Mouse (Mus musculus) limb, embryonic 10.5 days (tissue): ENCODE data around the gene Ackr3. TPM values are rescaled to one million over a fixed set of nuclear protein-coding genes. Genes with fewer than 3 reads are reported as not detected.
A peak's percentile ranks its signal among the peaks of the same experiment; 100 is the strongest.

Experiments
- DNase-seq: peaks from one replicate; pipeline ENCODE4 v3.0.0-alpha.2; 2017; ENCODE audit warnings: low spot score
- H3K27ac ChIP-seq: fragments of 300-500 bp; sonication (generic); 2 replicates; pipeline ENCODE4 v1.5.1; 2016; ENCODE audit warnings: mild to moderate bottlenecking
- H3K27me3 ChIP-seq: fragments of 300-500 bp; sonication (generic); 2 replicates; pipeline ENCODE4 v1.6.1; 2016; ENCODE audit warnings: low read depth, mild to moderate bottlenecking; ENCODE audit not compliant: poor library complexity, severe bottlenecking
- H3K36me3 ChIP-seq: fragments of 300-500 bp; sonication (generic); 2 replicates; pipeline ENCODE4 v1.6.1; 2016; ENCODE audit warnings: mild to moderate bottlenecking, moderate library complexity
- H3K4me1 ChIP-seq: fragments of 300-500 bp; sonication (generic); 2 replicates; pipeline ENCODE4 v1.6.1; 2016
- H3K4me3 ChIP-seq: fragments of 300-500 bp; sonication (generic); 2 replicates; pipeline ENCODE4 v1.5.1; 2016; ENCODE audit warnings: mild to moderate bottlenecking, moderate library complexity
- H3K9me3 ChIP-seq: fragments of 300-500 bp; sonication (generic); replicated peaks from 2 replicates; pipeline ENCODE4 v1.6.1; 2016; ENCODE audit warnings: mild to moderate bottlenecking
- WGBS: fragments of 180-500 bp; shearing (Covaris S2); methylation state at CpG from one replicate; pipeline ENCODE4 v1.1.7; 2016; 5-methylcytosine and 5-hydroxymethylcytosine counted together
- polyA plus RNA-seq: library from polyadenylated mRNA; unstranded; fragments of >200 nt; fragmentation: Nextera tagmentation; extraction: Ambion mirVana; gene quantifications from 2 replicates; pipeline ENCODE4 v1.2.1, GENCODE M21; 2016

The Ackr3 gene
- polyA plus RNA-seq, 1 experiment from 2014 or later, result 16.5 TPM

DNA sequence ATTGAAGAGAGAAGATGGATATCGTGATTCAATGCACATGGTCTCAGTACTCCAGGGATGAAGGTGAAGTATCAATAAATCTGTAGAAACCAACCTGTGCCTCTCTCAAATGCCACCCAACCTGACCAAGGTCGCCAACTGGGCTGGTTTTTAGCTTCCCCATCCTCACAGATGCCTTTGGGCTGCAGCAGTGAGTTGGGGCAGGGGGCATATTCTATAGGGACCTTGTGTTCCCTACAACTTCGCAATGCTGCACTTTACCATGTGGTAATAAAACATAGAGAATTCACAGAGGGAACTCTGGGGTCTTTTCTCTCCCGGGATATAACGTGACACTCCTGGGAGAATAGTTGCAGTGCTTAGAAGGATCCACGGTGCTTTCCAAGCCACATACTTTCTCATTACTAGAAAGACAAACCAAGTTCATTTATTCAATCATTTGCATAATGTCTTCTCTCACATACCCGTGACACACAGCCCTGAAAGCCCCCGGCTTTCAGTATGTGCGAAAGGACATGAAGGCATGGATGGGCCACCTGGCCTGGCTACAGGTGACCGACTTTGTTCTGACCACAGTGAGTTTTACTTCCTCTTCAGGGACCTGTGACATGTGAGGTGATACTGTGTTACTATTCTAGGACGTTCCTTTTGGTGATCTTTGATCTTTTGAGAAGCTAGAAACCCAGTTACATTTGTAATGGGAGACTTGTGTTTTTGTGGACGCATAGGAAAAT lies 22.6 kb upstream of the Ackr3 start:
- Histone ChIP-seq H3K36me3 (no peaks in the 10 kb centered on the region), H3K27me3 (peaks cover 16% of the 10 kb centered on the region), H3K4me1 (peaks cover 7% of the 10 kb centered on the region; the same call in 1 of the 2 replicates), H3K9me3 (no peaks in the 10 kb centered on the region), H3K27ac (no peak overlapping the region), H3K4me3 (no peak overlapping the region)
- WGBS, result 88% methylated on average over 12 of the region's 12 CpGs
- DNase-seq, result no peak

DNA sequence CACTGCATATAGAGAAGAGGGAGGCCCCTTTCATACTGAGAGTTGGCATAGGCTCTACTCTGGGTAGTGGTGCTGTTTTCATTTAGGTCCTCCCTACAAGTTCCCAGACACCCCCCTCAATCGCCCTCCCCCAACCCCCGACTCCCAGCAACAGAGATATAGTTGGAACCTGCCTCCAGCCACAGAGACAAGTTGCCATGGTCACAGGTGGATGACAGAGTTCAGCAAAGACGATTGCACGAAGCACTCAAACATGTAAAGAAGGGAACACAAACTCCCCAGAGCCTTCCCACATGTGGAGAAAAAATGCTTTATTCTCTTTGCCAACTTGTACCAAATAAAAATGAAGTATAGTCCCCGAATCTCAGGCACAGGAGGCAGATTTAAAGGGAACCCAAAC lies 21.3 kb upstream of the Ackr3 start:
- no peak overlapping the region for H3K4me3 ChIP-seq
- DNase-seq, result no peak
- H3K4me1 ChIP-seq, result peaks cover 7% of the 10 kb centered on the region; the same call in 1 of the 2 replicates
- H3K27me3 ChIP-seq, result peaks cover 13% of the 10 kb centered on the region
- H3K9me3 ChIP-seq, result no peaks in the 10 kb centered on the region
- 87% methylated on average over 5 of the region's 5 CpGs for WGBS
- H3K27ac ChIP-seq, result no peak overlapping the region
- no peaks in the 10 kb centered on the region for H3K36me3 ChIP-seq

DNA sequence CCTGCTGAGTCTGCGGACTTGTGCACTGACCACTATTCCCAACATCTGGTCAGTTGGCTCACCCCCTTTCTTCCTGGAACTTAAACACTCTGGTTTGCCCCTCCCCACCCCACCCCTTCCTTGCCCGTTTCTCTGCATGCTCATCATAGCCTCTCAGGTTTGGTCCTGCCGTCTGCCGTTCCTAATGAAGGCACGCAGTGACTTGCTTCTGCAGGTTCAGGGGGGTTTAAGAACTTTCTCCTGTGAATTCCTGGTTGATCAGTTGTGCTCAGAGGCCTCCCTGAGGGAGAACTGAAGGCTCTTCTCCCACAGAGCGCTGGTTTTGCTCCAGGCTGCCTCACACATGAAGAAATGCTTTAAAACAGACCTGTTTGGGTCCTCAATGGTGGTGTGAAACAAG lies 20.2 kb upstream of the Ackr3 start:
- peaks cover 7% of the 10 kb centered on the region; the same call in 1 of the 2 replicates for H3K4me1 ChIP-seq
- no peaks in the 10 kb centered on the region for H3K9me3 ChIP-seq
- 48% methylated on average over 6 of the region's 6 CpGs for WGBS
- DNase-seq, result no peak
- no peak overlapping the region for H3K27ac ChIP-seq
- H3K4me3 ChIP-seq, result no peak overlapping the region
- peaks cover 11% of the 10 kb centered on the region for H3K27me3 ChIP-seq
- no peaks in the 10 kb centered on the region for H3K36me3 ChIP-seq

DNA sequence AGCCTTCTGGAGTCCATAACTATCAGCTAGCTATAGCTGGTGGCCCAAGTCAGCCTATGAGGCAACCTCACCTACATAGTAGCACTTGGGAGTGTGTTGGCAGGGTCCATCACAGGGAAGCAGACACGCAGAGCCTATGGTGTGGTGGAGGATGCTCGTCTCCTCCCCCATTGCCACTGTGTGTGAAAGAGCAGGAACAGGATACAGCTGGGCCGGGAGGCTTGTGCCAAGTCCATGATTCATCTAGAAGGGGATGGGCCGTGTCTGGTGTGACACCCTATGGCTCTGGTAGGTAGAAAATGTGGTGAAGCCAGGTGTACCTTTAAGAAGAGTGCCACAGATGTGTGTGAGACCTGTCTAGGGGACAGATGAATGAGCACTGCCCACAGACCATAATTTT lies 17.6 kb upstream of the Ackr3 start:
- no peak for DNase-seq
- Histone ChIP-seq H3K27me3 (peaks cover 7% of the 10 kb centered on the region), H3K9me3 (no peaks in the 10 kb centered on the region), H3K27ac (no peak overlapping the region), H3K36me3 (no peaks in the 10 kb centered on the region), H3K4me3 (no peak overlapping the region), H3K4me1 (peaks cover 16% of the 10 kb centered on the region; the same call in 1 of the 2 replicates)
- whole genome bisulfite sequencing, result 89% methylated on average over 4 of the region's 4 CpGs

DNA sequence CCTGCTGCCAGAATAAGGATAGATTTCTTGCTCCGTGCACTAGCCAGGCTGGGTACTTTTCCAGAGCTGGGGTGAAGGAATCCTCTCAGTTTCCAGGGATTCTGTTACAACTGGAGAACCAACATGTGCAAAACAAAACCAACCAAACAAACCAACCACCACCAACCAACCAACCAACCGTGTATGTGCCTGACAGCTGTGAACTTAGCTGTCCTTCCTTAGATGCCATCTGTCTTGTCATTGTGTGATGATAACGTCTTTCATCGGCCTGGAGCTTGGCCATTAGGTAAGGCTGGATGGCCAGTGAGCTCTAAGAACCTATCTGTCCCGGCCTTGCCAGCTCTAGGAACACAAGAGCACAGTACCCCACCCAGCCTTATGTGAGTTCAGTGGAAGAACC lies 16.9 kb upstream of the Ackr3 start:
- DNase-seq, result no peak
- Histone ChIP-seq H3K9me3 (no peaks in the 10 kb centered on the region), H3K4me1 (peaks cover 16% of the 10 kb centered on the region; the same call in 1 of the 2 replicates), H3K36me3 (no peaks in the 10 kb centered on the region), H3K27ac (no peak overlapping the region), H3K4me3 (no peak overlapping the region), H3K27me3 (peaks cover 6% of the 10 kb centered on the region)
- 94% methylated on average over 5 of the region's 5 CpGs for WGBS

DNA sequence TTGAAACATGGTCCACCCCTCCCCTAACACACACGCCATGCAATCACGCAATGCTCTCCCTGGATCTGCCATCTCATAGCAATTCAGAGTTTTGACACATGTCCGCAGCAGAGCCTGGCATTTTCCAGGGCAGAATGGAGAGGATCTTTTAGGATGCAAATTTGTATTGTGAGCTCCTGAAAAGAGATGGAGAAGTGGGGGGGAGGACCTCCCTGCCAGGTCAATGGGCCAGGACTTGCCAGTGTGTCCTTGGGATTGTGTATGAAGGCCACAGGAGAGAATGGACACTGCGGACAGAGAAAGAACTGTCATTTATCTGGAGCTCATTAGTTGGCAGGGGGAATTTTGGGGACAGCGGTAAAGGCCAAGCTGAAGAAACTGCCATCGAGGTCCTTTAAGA lies 14.7 kb upstream of the Ackr3 start:
- no peak for DNase-seq
- 88% methylated on average over 6 of the region's 6 CpGs for WGBS
- Histone ChIP-seq H3K36me3 (no peaks in the 10 kb centered on the region), H3K4me1 (peaks cover 9% of the 10 kb centered on the region; the same call in 1 of the 2 replicates), H3K27me3 (no peaks in the 10 kb centered on the region; the same call in 1 of the 2 replicates), H3K9me3 (no peaks in the 10 kb centered on the region), H3K27ac (no peak overlapping the region), H3K4me3 (no peak overlapping the region)

DNA sequence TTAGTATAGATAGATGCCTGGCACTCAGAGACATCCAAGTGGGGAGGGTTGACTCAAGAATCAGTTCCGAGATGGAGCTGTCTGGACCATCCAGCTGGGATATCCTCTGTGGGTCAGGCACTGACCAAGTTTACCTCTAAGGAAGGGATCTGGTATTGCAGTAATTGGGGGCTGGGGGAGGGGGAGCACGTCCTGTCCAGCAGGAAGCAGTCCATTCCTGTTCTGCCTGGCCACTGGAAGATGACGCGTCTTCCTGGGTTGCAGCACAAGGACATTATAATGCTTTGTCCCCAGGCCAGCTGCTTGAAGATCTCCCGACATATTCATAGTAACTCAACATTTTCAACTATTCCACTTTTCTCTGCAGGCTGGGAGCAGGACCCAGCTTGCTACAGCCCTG lies 2.5 kb upstream of the Ackr3 start:
- Histone ChIP-seq H3K27me3 (peaks cover 43% of the 10 kb centered on the region), H3K4me1 (peaks cover 51% of the 10 kb centered on the region), H3K9me3 (no peaks in the 10 kb centered on the region), H3K4me3 (no peak overlapping the region), H3K27ac (0 out of 2 replicates have a peak overlapping the region, but pooled peaks have one; percentile 11), H3K36me3 (no peaks in the 10 kb centered on the region)
- no peak for DNase-seq
- WGBS, result 77% methylated on average over 5 of the region's 5 CpGs

DNA sequence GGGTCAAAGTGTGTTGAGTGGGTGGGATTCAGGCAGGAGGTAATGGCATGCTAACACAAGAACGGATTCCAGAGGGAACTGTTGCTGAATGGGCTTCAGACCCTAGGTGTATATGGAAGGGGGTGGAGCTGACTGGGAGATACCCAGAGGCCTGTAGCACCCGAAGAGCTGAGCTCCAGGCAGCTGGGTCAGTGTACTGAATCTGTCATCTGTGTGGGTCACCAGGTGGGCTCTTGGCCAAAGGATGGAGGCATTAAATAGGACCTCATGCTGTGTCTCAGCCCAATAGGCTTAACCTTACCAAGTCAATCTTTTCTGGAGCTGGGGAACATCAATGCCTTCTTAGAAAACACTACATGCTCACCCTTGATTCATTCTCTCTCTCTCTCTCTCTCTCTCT lies 2.1 kb upstream of the Ackr3 start:
- Histone ChIP-seq H3K27ac (peak overlapping the region; percentile 67), H3K4me1 (peaks cover 55% of the 10 kb centered on the region)
- WGBS, result 59% methylated on average over 2 of the region's 2 CpGs

DNA sequence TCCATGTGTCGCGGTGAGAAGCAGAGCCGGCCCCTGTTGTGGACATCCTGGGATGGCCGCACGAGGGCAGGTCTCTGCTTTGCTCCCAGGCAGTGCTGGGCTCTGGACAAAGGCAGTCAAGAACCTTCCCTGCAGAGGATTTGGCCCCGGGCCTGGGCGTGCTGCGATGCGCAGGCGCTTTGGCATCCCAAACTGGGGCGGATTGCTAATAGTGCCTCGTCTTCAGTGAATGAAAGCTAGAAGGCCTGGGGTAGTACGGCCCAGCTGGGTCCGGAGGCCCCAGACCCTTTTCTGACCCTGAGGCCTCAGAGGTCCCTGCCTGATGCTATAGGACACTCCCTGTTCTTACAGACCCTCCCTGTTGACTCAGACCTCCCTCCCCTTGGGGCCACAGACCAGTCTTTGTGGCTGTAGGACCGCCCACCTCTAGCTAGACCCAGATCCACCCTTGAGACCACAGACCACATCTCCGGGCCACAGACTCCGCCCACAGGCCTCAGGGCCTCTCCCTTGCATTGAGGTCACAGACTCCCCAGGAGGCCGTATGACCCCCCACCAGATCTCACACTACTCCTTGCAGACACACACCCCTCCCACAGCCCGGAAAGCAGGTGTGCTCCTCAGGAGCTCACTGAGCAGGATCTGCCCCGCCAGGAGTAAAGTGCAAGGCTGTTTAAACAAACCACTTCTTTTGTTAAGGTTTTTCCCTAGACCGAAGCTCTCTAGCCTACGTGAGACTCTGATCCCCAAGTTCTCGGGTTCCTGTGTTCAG lies 1.4 kb upstream of the Ackr3 start:
- DNase-seq, result peak; percentile 68
- H3K9me3 ChIP-seq, result no peaks in the 10 kb centered on the region
- WGBS, result 6% methylated on average over 23 of the region's 23 CpGs
- H3K4me3 ChIP-seq, result peak overlapping the region; percentile 27
- H3K36me3 ChIP-seq, result no peaks in the 10 kb centered on the region
- H3K27me3 ChIP-seq, result peaks cover 43% of the 10 kb centered on the region
- H3K27ac ChIP-seq, result peak overlapping the region; percentile 67
- peaks cover 62% of the 10 kb centered on the region for H3K4me1 ChIP-seq

More for the DNA sequence above, 2.1 kb upstream of the Ackr3 start:
- H3K27me3 ChIP-seq, result peaks cover 43% of the 10 kb centered on the region
- no peak for DNase-seq
- H3K36me3 ChIP-seq, result no peaks in the 10 kb centered on the region
- no peak overlapping the region for H3K4me3 ChIP-seq
- no peaks in the 10 kb centered on the region for H3K9me3 ChIP-seq

DNA sequence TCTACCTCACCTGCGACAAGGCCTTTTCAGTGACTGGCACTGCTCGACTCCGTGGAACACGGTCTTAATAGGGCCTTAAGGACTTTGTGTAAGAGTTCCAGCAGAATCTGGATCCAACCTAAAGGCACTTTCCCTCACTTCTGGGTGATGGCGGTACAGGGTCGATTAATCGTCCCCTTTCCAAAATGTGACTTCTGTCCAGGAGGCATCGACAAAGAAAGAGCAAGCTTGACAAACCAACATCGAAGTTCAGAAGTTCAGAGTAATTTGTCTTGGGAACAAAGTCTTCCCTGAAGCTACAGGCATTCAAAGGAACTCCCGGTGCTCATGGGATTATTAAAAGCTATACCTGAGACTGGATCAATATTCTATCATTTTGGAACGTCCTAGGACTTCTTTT lies 439 bp upstream of the Ackr3 start:
- Histone ChIP-seq H3K9me3 (no peaks in the 10 kb centered on the region), H3K27me3 (peaks cover 50% of the 10 kb centered on the region), H3K36me3 (no peaks in the 10 kb centered on the region; the same call in 1 of the 2 replicates), H3K4me3 (peak overlapping the region; percentile 59), H3K27ac (peak overlapping the region; percentile 67; the same call in 1 of the 2 replicates), H3K4me1 (peaks cover 70% of the 10 kb centered on the region)
- WGBS, result 9% methylated on average over 11 of the region's 11 CpGs
- DNase-seq, result no peak

DNA sequence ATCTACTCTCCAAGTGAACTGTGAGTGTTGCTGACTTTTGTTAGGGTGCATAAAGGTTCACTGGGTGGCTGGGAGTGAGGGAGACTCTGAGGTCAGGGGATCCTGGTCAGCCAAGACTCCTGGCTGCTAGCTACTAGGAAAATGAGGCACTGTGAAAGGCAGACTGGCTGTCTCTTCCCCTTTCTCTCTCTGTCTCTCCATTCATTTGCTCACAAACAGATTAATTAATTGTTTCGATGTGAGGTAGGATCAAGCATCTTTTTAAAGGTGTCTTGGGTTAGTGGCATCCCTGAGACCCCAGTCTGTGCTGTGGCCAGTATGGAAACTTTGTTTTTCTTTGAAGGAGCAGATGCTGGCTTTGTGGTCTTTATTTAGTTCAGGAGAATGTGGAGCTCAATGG lies 1.0 kb downstream of the Ackr3 start:
- peak overlapping the region; percentile 85 for H3K27ac ChIP-seq
- no peaks in the 10 kb centered on the region for H3K9me3 ChIP-seq
- H3K36me3 ChIP-seq, result no peaks in the 10 kb centered on the region; the same call in 1 of the 2 replicates
- no peak for DNase-seq
- WGBS, result 61% methylated on average over 1 of the region's 1 CpGs
- H3K4me1 ChIP-seq, result peaks cover 70% of the 10 kb centered on the region
- peaks cover 51% of the 10 kb centered on the region for H3K27me3 ChIP-seq
- H3K4me3 ChIP-seq, result peak overlapping the region; percentile 59

DNA sequence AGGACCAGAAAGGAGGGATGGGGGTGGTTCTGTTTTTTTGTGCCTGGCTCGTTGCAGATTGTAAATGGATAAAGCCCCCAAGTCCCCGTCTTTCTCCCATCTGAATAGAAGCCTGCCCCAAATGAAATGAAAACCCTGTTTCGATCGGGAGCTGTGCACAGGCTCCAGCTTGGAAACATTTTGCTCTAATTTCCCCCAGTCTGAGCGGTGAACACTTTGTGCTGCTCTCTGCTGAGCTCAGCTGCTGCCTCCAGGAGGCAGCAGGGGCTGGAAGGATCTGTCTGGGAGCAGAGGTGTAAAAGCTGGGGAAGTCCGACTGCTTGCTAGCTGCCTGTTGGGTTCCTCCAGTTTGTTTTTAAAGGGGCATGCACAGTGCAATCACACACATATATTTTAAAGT lies 1.4 kb downstream of the Ackr3 start:
- peak; percentile 66 for DNase-seq
- Histone ChIP-seq H3K27ac (peak overlapping the region; percentile 85), H3K36me3 (no peaks in the 10 kb centered on the region; the same call in 1 of the 2 replicates), H3K27me3 (peaks cover 47% of the 10 kb centered on the region), H3K9me3 (no peaks in the 10 kb centered on the region), H3K4me1 (peaks cover 70% of the 10 kb centered on the region), H3K4me3 (peak overlapping the region; percentile 59)
- 2% methylated on average over 6 of the region's 6 CpGs for WGBS

DNA sequence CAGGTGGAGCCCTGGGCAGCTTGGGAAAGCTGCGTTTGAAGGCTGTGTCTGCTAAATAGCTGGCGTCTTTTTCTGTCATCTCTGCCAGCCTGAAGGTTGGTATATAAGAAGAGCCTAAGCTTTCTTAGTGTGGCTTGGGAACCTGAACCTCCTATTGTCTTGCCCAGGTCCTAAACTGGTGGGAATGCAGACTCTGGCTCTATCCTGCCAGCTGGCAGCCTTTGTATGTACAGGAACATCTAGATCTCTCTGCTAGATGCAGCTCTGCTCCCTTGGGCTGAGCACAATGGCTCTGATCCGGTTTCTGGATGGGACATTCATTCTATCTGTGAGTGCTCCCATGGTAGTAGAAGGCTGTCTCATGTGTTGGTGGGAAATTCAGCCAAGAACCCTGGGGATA lies 2.9 kb downstream of the Ackr3 start:
- peak overlapping the region; percentile 59; the same call in 1 of the 2 replicates for H3K4me3 ChIP-seq
- H3K27ac ChIP-seq, result no peak overlapping the region
- H3K36me3 ChIP-seq, result peaks cover 2% of the 10 kb centered on the region
- peaks cover 63% of the 10 kb centered on the region for H3K4me1 ChIP-seq
- peaks cover 39% of the 10 kb centered on the region for H3K27me3 ChIP-seq
- WGBS, result 80% methylated on average over 3 of the region's 3 CpGs
- no peak for DNase-seq
- H3K9me3 ChIP-seq, result no peaks in the 10 kb centered on the region
